Mouse (Mus musculus): Measurements from ENCODE around the gene Gm40193.
"Not testable (repeated sequence)": the region's sequence is repeated elsewhere in the genome, so short reads cannot be mapped to it uniquely, and the experiment has no call there.

Gene Gm40193

GRCm38 (mm10) chr11:70540928-70541327 lies 8.2 kb upstream of the Gm40193 start:
- no peak for DNase-seq (ENCODE audit: low read depth, low spot score)

GRCm38 (mm10) chr11:70539877-70540587 lies 7.3 kb upstream of the Gm40193 start, which contains the start of gene Pld2:
Gene Pld2, plus strand, starts transcription at chr11:70540064.
- DNase-seq (ENCODE audit: low read depth, low spot score): peak; percentile 91

- no peak for DNase-seq (ENCODE audit: low read depth, low spot score)
Observed at GRCm38 (mm10) chr11:70539423-70539822, 6.7 kb upstream of the Gm40193 start.

GRCm38 (mm10) chr11:70531065-70531464 lies 1.7 kb downstream of the Gm40193 start:
- not testable (repeated sequence) for DNase-seq (ENCODE audit: low read depth, low spot score)

GRCm38 (mm10) chr11:70528610-70529009 lies 4.1 kb downstream of the Gm40193 start:
- no peak for DNase-seq (ENCODE audit: low read depth, low spot score)

- DNase-seq (ENCODE audit: low read depth, low spot score): no peak
Observed at GRCm38 (mm10) chr11:70526211-70526610, 6.5 kb downstream of the Gm40193 start.

- DNase-seq (ENCODE audit: low read depth, low spot score): no peak
Observed at GRCm38 (mm10) chr11:70525726-70526125, 7.0 kb downstream of the Gm40193 start.

- DNase-seq (ENCODE audit: low read depth, low spot score): peak; percentile 96
Observed at GRCm38 (mm10) chr11:70525184-70525678, 7.5 kb downstream of the Gm40193 start, which contains the start of gene Psmb6. Gene Psmb6, plus strand, starts transcription at chr11:70525367.

- DNase-seq (ENCODE audit: low read depth, low spot score): no peak
Observed at GRCm38 (mm10) chr11:70524782-70525181, 8.0 kb downstream of the Gm40193 start.

- not testable (repeated sequence) for DNase-seq (ENCODE audit: low read depth, low spot score)
Observed at GRCm38 (mm10) chr11:70523306-70523989, 9.3 kb downstream of the Gm40193 start.

- no peak for DNase-seq (ENCODE audit: low read depth, low spot score)
Observed at GRCm38 (mm10) chr11:70520178-70520769, 12.5 kb downstream of the Gm40193 start.

- no peak for DNase-seq (ENCODE audit: low read depth, low spot score)
Observed at GRCm38 (mm10) chr11:70518923-70519322, 13.8 kb downstream of the Gm40193 start, which contains the start of gene Gltpd2. Gene Gltpd2, plus strand, starts transcription at chr11:70519196.

GRCm38 (mm10) chr11:70518436-70518835 lies 14.3 kb downstream of the Gm40193 start:
- no peak for DNase-seq (ENCODE audit: low read depth, low spot score)

- DNase-seq (ENCODE audit: low read depth, low spot score): peak; percentile 75
Observed at GRCm38 (mm10) chr11:70516352-70516751, 16.4 kb downstream of the Gm40193 start.

- DNase-seq (ENCODE audit: low read depth, low spot score): no peak
Observed at GRCm38 (mm10) chr11:70514288-70514687, 18.5 kb downstream of the Gm40193 start, which contains the start of gene Vmo1. Gene Vmo1, minus strand, starts transcription at chr11:70514616.

- peak; percentile 22 for DNase-seq (ENCODE audit: low read depth, low spot score)
Observed at GRCm38 (mm10) chr11:70513520-70513919, 19.2 kb downstream of the Gm40193 start.

- peak; percentile 68 for DNase-seq (ENCODE audit: low read depth, low spot score)
Observed at GRCm38 (mm10) chr11:70512709-70513342, 19.9 kb downstream of the Gm40193 start.

GRCm38 (mm10) chr11:70511825-70512224 lies 20.9 kb downstream of the Gm40193 start:
- no peak for DNase-seq (ENCODE audit: low read depth, low spot score)

- DNase-seq (ENCODE audit: low read depth, low spot score): no peak
Observed at GRCm38 (mm10) chr11:70511242-70511641, 21.5 kb downstream of the Gm40193 start.

GRCm38 (mm10) chr11:70509753-70510564 lies 22.8 kb downstream of the Gm40193 start:
- peak; percentile 64 for DNase-seq (ENCODE audit: low read depth, low spot score)

Data from A20 (cell line).